Mouse (Mus musculus): Measurements from ENCODE around the gene Rhox6.

- TF ChIP-seq CTCF (IDR thresholded peaks at IDR 0.05; ENCODE audit: extremely low read depth, insufficient read length, insufficient replicate concordance, low read depth, low read length) (no peak), POLR2A (IDR thresholded peaks at IDR 0.05; ENCODE audit: low read depth, low read length) (no peak)
These were observed 19.2 kb upstream of the Rhox6 start for GRCm38 (mm10) chrX:37807286-37808080.
